Mouse (Mus musculus) thymus, adult 18-20 months (tissue): Measurements from ENCODE around the gene Gm7075.
"Not testable (repeated sequence)": the region's sequence is repeated elsewhere in the genome, so short reads cannot be mapped to it uniquely, and the experiment has no call there.

Experiments
- DNase-seq, 2 experiments: peaks; one replicate each; pipeline ENCODE4 v3.0.0; 2022; ENCODE audit warnings: mixed read lengths in 2 of 2

The Gm7075 gene

GRCm38 (mm10) chr10:63421739-63422735 is at the start of gene Gm7075:
Gene Gm7075, minus strand, starts transcription at chr10:63421789.
- DNase-seq = peak in 1 of 2 experiments; percentile 26

GRCm38 (mm10) chr10:63460935-63461334 is 39.3 kb upstream of the Gm7075 start:
- DNase-seq = no peak

GRCm38 (mm10) chr10:63457292-63458128 is 35.9 kb upstream of the Gm7075 start:
- DNase-seq = no peak

- no peak for DNase-seq
Measured at GRCm38 (mm10) chr10:63455110-63455878, 33.7 kb upstream of the Gm7075 start.

- DNase-seq = no peak
Measured at GRCm38 (mm10) chr10:63453926-63454325, 32.3 kb upstream of the Gm7075 start.

GRCm38 (mm10) chr10:63444602-63445387 is 23.2 kb upstream of the Gm7075 start:
- DNase-seq = not testable (repeated sequence)

- no peak for DNase-seq
Measured at GRCm38 (mm10) chr10:63439694-63440228, 18.2 kb upstream of the Gm7075 start.

- no peak for DNase-seq
Measured at GRCm38 (mm10) chr10:63438736-63439262, 17.2 kb upstream of the Gm7075 start.

GRCm38 (mm10) chr10:63432887-63433286 is 11.3 kb upstream of the Gm7075 start:
- DNase-seq = no peak

GRCm38 (mm10) chr10:63432099-63432498 is 10.5 kb upstream of the Gm7075 start:
- no peak for DNase-seq

GRCm38 (mm10) chr10:63431221-63431736 is 9.7 kb upstream of the Gm7075 start:
- no peak for DNase-seq

- DNase-seq = peak; percentile 85 to 93
Measured at GRCm38 (mm10) chr10:63429785-63430305, 8.3 kb upstream of the Gm7075 start, which contains the start of gene Ctnna3. Gene Ctnna3, plus strand, starts transcription at chr10:63430098.

GRCm38 (mm10) chr10:63429380-63429779 is 7.8 kb upstream of the Gm7075 start:
- DNase-seq = peak; percentile 95 to 98

GRCm38 (mm10) chr10:63429023-63429340 is 7.4 kb upstream of the Gm7075 start:
- no peak for DNase-seq

GRCm38 (mm10) chr10:63428243-63429022 is 6.8 kb upstream of the Gm7075 start:
- peak; percentile 39 to 40 for DNase-seq

GRCm38 (mm10) chr10:63427146-63427545 is 5.6 kb upstream of the Gm7075 start:
- no peak for DNase-seq

GRCm38 (mm10) chr10:63424475-63424814 is 2.9 kb upstream of the Gm7075 start:
- DNase-seq = peak in 1 of 2 experiments; percentile 29

- DNase-seq = no peak
Measured at GRCm38 (mm10) chr10:63423591-63424474, 2.2 kb upstream of the Gm7075 start.

- no peak for DNase-seq
Measured at GRCm38 (mm10) chr10:63422736-63422992, 1.1 kb upstream of the Gm7075 start.
